Mouse (Mus musculus) adrenal gland, adult 2 months (tissue): ENCODE results near the gene Gipc1. TPM values are rescaled to one million over a fixed set of nuclear protein-coding genes. Genes with fewer than 3 reads are reported as not detected.
A peak's percentile ranks its signal among the peaks of the same experiment; 100 is the strongest.

Experiments used
- DNase-seq: peaks from one replicate; pipeline ENCODE4 v3.0.0; 2021
- polyA plus RNA-seq: library from polyadenylated mRNA; depleted of rRNA; stranded (reverse); fragments of >200 nt; gene quantifications from 2 replicates; pipeline ENCODE4 v1.2.3, GENCODE M21; 2012
- total RNA-seq, 2 experiments: library from RNA; stranded (reverse); gene quantifications; 2 replicates each; pipeline ENCODE4 v1.2.3; 2021

Gipc1 gene
- total and polyA plus RNA-seq, 3 experiments: 29.5 to 53.8 (median 50.1) TPM

DNA sequence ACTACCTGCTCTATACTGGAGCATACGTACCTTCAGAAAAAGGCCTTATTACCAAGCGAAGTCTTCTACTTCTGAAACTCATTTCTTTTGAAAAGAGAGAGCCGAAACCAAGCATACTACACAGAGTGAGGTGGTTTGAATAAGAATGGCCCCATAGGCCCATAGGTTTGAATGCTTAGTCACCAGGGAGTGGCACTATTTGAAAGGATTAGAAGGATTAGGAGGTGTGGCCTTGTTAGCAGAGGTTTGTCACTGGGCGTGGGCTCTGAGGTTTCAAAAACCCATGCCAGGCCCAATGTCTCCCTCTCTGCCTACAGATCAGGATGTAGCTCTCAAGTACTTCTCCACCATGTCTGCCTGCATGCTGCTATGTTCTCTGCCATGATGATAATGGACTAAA lies 4.4 kb upstream of the Gipc1 start:
- DNase-seq: no peak

GRCm38 (mm10) chr8:83649699-83650098 lies 2.8 kb upstream of the Gipc1 start:
- DNase-seq: no peak

DNA sequence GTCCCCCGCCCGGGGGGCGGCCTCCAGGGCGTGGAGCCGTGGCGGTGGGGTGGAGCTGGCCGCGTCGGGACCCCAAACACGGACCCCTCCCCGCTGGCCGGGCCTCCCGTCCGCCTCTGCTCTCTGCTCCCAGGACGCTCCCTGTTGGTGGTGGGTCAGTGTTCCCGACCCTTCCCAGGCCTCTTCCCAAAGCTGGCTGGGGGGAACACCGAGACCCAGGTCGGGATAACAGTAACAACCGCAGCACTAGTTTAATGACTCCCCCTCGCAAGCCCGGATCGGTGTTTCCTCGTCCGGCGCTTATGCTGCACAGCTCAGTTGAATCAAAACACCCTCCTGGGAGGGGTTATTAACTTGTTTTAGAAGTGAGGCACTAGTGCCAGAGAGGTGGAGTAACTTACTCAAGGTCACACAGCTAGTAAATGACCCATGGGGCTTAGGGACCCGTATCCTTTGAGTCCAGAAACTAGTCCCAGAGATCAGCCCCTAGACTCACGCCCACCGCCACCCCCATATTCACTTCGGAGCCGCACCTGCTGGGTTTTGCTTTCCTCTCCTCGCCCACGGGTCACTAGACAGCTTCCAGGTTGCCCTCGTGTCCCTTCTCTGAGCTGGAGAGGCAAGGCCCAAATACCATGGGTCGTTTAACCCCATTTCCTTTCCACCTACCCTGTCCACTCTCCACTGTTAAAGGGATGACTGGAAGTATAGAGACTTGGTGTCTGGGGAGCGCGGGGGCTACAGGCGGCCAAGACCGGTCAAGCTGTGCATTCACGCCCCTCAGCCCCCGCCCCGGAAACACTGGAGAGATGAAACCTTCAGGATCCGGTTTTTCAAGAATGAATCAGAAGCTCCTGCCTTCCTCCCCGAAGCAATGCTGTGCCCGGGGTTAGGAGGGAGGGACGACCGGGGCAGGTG lies 526 bp downstream of the Gipc1 start:
- peak; percentile 30 for DNase-seq

GRCm38 (mm10) chr8:83653662-83654017 lies 1.2 kb downstream of the Gipc1 start:
- no peak for DNase-seq

DNA sequence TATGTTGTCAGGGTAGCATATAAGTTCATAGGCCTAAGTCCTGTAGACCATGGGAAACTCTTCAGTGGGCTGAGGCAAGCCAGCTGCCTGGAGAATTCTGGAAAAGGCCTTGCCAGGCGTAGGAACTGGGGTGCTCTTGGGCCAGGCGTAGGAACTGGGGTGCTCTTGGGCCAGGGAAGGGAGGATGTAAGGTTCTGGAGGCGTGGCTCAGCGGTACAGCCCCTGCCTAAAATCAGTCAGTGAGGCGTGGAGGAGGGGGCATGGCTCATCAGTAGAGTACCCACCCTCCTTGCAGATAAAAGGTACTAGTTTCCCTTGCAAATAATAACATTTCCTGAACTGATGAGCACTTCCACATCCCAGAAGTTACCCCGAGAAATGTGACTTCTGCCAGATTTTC lies 2.2 kb downstream of the Gipc1 start:
- no peak for DNase-seq

DNA sequence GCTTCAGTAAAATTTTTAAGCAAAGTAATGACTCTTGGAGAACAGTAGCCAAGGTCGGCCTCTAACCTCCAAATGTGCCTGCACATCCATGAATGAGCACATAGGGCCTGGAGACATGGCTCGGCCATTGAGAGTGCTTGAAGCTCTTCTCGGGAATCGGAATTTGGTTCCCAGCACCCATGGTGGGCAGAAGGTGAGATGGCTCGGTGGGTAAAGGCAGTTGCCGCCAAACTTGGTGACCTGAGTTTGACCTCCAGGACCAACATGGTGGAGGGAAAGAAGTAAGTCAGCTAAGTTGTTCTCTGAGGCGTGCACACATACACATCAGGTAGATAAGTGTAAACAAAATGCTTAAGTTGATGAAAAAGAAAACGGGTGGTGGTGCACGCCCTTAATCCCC lies 3.6 kb downstream of the Gipc1 start:
- DNase-seq: no peak

- DNase-seq: peak; percentile 26
These were observed 4.2 kb downstream of the Gipc1 start for GRCm38 (mm10) chr8:83656484-83657246.

DNA sequence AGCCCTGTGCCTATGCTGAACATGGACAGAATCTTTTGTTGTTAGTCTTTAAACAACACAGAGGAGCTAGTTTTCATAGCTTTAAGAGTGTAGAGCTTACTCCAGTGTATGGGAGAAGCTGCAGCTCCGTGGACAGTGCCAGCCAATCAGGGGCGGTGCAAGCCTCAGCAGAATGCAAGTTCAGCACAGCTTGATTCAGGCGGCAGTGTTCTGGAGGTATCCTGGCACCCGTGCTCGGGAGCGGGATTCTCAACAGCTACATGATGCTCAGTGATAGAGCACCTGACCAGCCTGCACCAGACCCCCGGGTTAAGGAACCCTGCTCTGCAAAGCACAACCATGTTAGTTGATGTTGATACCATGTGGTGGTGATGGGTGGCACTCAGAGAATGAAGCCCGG lies 8.1 kb downstream of the Gipc1 start:
- DNase-seq: no peak

DNA sequence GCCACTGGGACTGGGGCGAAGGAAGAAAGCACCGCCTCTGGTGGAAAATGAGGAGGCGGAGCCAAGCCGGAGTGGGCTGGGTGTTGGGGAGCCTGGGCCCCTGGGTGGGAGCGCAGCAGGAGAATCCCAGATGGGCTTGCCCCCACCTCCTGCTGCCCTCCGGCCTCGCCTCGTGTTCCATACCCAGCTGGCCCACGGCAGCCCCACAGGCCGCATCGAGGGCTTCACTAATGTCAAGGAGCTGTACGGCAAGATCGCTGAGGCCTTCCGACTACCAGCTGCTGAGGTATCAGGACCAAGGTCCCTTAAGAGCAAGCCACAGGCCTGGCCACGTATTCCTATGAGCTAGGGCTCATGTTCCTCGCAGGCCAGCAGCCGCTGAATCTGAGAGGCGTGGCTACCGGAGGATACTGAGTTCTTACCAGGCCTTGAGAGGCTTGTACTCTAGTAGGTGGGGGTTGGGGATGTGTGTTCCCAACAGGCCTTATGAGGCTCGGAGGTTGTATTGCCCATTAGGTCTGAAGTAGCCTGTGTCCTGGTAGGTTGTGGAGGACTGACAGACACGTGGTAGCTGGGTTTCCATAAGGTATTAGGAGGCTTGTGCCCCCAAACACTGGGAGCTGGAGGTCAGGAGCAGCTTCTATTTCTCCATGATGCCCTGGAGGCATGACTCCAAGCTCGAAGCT lies 8.7 kb downstream of the Gipc1 start:
- peak; percentile 35 for DNase-seq

DNA sequence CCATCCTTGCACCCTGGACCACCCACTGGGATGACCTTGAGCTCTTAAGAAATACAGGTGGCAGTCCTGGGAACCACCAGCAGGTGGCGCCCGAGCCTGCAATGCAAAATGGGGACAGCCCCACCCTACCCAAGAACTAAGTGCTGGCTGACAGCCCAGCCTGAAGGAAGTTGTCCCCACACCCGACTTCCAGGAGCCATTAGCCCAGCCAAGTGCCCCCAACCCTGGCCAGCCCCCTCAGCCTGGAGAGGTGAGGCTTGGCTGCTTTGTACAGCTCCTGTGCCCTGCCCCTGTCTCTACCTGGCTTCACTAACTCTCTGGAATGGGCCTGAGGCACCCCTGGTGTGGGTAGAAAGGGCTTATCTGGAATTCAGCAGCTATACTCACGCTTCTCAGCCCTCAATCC lies 9.9 kb downstream of the Gipc1 start:
- DNase-seq: peak; percentile 85

- DNase-seq: peak; percentile 73
These were observed 11.6 kb downstream of the Gipc1 start for GRCm38 (mm10) chr8:83664096-83664495.

- peak; percentile 26 for DNase-seq
These were observed 12.6 kb downstream of the Gipc1 start for GRCm38 (mm10) chr8:83664931-83665625.

GRCm38 (mm10) chr8:83665969-83666865 lies 13.7 kb downstream of the Gipc1 start, which contains the start of gene Ptger1:
TSS of gene Ptger1 (plus strand) at chr8:83666678.
- peak; percentile 71 for DNase-seq

DNA sequence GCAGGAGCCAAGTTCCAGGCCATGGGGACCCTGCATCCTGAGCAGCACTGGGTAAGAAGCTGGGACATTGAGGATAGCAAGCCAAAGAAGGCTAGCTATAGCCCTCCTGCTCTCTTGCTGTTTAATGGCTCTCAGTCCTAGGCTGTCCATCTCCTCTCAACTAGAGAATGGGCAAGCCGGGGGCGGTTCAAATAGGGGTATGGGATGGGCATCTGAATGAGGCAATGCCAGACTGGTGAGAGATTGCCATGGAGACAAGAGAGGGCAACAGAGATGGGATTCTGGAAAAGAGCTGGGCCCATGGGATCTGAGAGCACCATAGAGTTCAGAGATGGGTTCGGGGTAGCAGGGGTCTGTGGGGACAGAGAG lies 14.4 kb downstream of the Gipc1 start:
- no peak for DNase-seq

- DNase-seq: no peak
These were observed 15.0 kb downstream of the Gipc1 start for GRCm38 (mm10) chr8:83667526-83667925.

DNA sequence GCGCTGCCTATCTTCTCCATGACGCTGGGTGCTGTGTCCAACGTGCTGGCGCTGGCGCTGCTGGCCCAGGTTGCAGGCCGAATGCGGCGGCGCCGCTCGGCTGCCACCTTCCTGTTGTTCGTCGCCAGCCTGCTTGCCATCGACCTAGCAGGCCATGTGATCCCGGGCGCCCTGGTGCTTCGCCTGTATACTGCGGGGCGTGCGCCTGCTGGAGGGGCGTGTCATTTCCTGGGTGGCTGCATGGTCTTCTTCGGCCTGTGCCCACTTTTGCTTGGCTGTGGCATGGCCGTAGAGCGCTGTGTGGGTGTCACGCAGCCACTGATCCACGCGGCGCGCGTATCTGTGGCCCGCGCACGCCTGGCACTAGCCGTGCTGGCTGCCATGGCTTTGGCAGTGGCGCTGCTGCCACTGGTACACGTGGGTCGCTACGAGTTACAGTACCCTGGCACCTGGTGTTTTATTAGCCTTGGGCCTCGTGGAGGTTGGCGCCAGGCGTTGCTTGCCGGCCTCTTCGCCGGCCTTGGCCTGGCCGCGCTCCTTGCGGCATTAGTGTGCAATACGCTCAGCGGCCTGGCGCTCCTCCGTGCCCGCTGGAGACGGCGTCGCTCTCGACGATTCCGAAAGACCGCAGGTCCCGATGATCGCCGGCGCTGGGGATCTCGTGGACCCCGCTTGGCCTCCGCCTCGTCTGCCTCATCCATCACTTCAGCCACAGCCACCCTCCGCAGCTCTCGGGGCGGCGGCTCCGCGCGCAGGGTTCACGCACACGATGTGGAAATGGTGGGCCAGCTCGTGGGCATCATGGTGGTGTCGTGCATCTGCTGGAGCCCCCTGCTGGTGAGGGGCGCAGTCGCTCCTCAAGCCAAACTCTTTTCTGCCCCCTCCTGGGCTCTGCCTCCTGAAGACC lies 15.8 kb downstream of the Gipc1 start:
- DNase-seq: peak; percentile 81

GRCm38 (mm10) chr8:83669013-83669412 lies 16.5 kb downstream of the Gipc1 start:
- peak; percentile 47 for DNase-seq

- DNase-seq: no peak
These were observed 20.5 kb downstream of the Gipc1 start for GRCm38 (mm10) chr8:83672936-83673335.

GRCm38 (mm10) chr8:83674497-83674896 lies 22.0 kb downstream of the Gipc1 start:
- DNase-seq: no peak

DNA sequence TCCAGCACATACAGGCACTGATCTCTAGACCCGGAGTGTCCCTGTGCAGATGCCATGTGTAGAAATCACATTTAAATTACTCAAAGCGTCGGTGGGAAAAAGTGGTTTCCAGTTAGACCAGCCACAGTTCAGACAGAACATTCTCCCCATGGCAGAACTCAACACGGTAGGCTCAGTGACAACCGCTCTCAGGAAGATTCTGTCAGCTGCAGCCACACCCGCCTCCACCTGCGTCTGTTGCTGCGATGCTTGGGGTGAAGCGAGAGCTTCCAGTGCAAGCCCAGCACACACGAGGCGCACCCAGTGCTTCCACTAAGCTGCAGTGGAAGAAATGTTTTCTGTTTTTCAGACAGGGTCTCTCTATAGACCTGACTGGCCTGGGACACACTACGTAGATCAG lies 27.4 kb downstream of the Gipc1 start:
- no peak for DNase-seq
